Mouse (Mus musculus): Measurements from ENCODE around the gene Cyb5r2. TPM values are rescaled to one million over a fixed set of nuclear protein-coding genes. Genes with fewer than 3 reads are reported as not detected.

Gene Cyb5r2
- not detected for polyA plus RNA-seq (2017; shearing (Covaris generic))

GRCm38 (mm10) chr7:107757308-107758151, at the start of gene Cyb5r2:
TSS of gene Cyb5r2 (minus strand) at chr7:107758032.

DNA sequence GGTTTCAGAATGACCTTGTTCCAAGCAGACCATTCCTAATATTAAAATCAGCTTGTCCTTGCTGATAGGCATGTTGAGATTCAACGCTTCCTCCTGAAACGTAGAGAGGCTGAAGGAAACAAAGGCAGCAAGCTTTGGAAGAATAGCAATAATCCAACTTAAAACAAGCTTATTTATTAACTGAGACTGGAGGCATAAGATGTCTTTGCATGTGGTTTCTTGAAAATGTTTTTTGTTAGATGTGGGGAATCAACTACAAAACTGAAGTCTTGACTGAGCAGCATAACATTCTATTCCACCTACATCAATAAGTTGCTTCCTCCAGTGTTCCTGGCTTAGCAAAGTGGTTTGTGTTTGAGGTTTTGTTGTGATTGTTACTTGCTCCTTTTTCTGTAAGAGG, 43.3 kb upstream of the Cyb5r2 start, which contains the start of gene Ovch2:
Gene Ovch2 (minus strand): TSS at position 101 of the 400 bp plus-strand sequence.

Other genes starting within 250 kb of the Cyb5r2 start
- gene Olfml1, start 190.6 kb downstream of the Cyb5r2 start, polyA plus RNA-seq (2017; shearing (Covaris generic)), result not detected
- gene Ppfibp2, start 162.8 kb downstream of the Cyb5r2 start, polyA plus RNA-seq (2017; shearing (Covaris generic)), result 0.82 TPM
- gene 5330417H12Rik, start 132.9 kb downstream of the Cyb5r2 start, polyA plus RNA-seq (2017; shearing (Covaris generic)), result not detected
- gene Ovch2, start 43.2 kb upstream of the Cyb5r2 start, polyA plus RNA-seq (2017; shearing (Covaris generic)), result not detected
- gene Olfr467, start 54.2 kb upstream of the Cyb5r2 start, polyA plus RNA-seq (2017; shearing (Covaris generic)), result not detected
- not detected for gene Olfr469, start 67.5 kb upstream of the Cyb5r2 start, polyA plus RNA-seq (2017; shearing (Covaris generic))
- not detected for gene Olfr470, start 89.5 kb upstream of the Cyb5r2 start, polyA plus RNA-seq (2017; shearing (Covaris generic))
- not detected for gene Olfr472, start 139.9 kb upstream of the Cyb5r2 start, polyA plus RNA-seq (2017; shearing (Covaris generic))
- not detected for gene Olfr473, start 172.4 kb upstream of the Cyb5r2 start, polyA plus RNA-seq (2017; shearing (Covaris generic))
- gene Olfr474, start 196.6 kb upstream of the Cyb5r2 start, polyA plus RNA-seq (2017; shearing (Covaris generic)), result not detected
- gene Olfr476, start 206.8 kb upstream of the Cyb5r2 start, polyA plus RNA-seq (2017; shearing (Covaris generic)), result not detected
- not detected for gene Olfr477, start 228.7 kb upstream of the Cyb5r2 start, polyA plus RNA-seq (2017; shearing (Covaris generic))